Mouse (Mus musculus) skeletal muscle tissue, adult 2 months (tissue): ENCODE results near the gene Rpl41.

Experiments
- DNase-seq: peaks from one replicate; pipeline ENCODE4 v3.0.0-alpha.2; 2012; ENCODE audit warnings: low read depth, low spot score

Gene Rpl41

DNA sequence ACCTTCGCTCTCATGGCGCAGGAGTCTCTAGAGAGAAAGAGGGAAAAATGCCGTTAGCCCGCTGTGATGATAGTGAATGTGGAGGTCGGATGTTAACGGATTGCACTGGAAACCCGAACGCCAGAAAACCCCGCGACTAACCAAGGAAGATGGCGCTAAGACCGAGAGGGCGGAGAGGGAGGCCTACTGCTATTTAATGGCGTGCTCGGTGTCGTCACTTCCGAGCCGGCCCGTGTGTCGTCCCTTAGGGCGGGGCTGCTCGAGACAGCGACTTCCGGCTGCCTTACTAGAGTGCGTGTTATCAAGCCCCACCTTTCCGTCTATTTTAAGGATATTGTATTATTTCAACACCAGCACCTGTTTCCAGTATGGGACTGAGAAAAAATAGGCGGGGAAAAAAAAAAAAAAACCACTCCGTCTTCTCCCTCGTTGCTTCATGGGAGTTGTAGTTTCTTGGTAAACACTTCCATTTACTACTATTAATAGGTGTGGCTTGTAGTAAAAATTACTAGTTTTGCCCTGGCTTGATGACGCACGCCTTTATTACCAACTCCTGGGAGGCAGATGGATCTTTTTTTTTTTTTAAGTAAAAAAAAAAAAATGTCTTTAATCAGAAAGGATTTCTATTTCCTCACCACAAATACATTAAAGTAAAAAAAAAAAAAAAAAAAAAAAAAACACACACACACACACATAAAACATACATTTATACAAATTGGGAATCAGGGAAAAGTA, at the start of gene Rpl41:
TSS of gene Rpl41 (minus strand) at position 359 of the 735 bp plus-strand sequence.
- DNase-seq = peak; percentile 98

DNA sequence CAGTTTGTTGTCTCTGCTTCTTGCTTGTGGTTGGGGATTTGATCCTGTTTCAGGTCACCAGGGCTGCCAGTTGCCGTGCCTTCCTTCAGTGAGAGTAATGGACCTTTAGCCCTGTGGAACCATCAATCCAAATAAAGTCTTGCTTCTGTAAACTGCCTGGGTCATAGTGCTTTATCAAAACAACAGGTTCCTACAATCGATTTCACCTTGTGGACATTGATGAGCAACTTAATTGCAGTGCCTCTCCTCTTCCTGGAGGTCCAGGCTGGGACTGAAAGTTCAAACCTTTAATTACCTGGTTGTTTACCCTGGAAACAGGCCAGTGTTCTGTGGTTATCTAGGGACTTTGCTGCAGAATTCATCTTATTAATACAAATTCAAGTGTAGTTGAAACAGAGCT, 49.4 kb upstream of the Rpl41 start:
- DNase-seq = no peak

DNA sequence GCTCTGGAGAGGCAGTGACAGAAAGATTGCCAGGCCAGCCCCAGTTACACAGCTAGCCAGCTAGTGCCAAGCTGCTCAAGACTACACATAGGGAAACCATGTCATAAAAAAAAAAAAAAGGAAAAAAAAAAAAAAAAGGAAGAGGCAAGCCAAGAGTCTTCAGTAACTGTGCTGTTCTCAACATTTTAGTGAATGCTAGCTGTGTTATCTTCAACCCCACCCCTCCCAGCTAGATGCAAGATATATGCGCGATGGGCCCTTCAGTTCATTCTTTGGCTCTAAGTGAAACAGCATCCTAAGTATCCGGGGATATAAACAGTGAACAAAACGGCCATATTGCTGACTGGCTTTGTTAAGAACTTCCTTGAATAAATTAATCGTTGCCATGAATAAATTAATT, 43.7 kb upstream of the Rpl41 start:
- no peak for DNase-seq

DNA sequence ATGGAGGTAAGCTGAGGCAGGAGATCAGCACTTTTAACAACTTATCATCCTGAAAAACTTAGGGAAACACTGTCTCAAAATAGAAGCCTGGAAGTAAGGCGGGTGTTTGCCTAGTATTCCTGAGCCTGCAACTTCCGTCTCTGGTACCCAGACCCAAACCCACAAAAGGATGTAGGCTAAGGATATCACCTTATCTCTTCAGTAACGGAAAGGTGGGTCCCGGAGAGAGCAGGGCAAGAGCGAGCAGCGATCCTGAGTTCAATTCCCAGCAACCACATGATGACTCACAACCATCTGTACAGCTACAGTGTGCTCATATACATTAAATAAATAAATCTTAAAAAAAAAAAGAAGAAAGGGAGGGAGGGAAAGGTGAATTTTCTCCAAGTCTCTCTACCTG, 42.3 kb upstream of the Rpl41 start:
- DNase-seq = no peak

DNA sequence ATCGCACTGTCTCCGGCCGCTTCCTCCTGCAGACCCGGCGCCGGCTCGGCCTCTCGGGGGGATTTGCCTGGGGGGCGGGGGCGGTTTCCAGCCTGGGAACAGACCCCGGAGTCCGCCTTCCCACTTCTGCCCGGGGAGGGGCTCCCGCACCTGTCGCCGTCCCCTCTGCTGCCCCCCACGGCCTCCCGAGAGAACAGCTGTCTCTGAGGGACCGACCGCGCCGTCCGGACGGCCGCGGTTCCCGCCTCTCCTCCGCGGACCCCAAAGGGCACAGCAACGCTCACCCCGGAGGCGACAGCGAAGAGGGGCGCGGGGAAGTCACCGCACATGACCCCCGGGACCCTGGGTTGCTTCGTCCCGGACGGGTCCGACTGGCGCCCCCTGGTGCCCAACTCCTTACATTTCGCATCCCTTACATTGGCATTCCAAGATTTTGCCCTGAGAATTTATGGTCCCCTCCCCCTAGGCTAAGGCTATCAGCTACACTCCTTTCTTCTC, 41.1 kb upstream of the Rpl41 start:
- no peak for DNase-seq

DNA sequence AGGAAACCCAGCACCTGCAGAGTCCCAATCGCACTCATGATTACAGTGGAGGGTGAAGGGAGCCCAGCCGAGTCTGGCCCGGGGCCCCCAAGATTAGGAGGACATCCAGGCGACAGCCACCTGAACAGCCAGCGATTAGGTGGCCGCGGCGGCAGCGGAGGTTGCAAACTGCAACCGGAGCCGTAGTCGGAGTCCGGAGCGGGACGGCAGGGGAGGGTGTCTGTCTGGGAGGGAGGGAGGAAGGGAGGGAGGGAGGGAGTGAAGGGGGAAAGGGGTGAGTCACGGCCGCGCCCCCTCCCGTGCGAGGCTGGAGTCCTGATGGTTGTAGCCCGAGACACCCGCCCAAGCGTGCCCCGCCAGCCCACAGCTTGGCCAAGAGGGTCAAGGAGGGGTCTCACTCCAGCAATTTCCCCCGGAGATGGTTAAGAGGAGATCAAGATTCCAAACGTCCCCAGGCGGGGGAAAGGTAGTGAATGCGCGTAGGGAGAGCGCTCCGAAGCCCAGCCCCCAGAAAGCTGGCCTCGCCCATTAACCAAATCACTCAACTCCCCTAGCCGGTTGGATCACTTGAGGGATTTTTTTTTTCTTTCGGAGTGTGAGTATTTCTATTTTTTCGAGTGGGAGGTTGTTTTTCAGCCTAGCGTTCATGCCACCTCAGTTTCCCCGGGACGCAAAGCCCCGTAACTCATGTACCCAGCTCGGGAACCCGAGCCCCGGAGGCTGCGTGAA, 40.5 kb upstream of the Rpl41 start, which contains the start of gene Erbb3:
TSS of gene Erbb3 (minus strand) at position 189 of the 729 bp plus-strand sequence.
- DNase-seq = no peak

DNA sequence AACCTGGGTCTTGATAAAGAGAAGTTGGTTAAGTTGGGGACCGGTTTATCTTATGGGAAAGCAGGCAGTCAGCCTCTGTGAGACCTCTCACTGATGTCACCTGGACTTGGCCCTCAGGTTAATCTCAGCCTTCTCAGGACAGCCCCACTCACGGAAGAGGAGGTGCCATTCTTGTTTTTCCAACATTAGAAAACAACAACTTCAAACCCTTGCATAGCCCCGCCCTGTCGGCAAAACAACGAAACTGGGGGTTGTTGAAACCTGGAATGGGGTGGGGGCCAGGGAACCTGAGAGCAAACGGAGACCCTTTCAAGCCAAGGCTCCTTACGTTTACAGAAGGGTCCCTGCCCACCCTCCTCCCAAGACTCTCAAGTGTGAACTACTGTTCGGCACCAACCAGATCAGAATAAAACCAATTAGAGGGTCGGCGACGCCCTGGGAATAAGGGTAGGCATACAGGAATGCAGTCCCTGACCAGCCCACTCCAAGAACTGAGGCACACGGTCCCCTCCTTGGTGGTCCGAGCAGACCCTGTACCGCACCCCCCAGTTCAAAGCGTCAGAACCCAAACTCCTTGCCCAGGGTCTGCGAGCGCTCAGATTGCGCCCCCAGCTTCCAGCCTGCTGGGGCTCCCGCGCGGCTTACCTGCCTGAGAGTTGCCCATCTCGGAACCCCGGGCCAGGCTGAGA, 39.8 kb upstream of the Rpl41 start:
- DNase-seq = no peak

DNA sequence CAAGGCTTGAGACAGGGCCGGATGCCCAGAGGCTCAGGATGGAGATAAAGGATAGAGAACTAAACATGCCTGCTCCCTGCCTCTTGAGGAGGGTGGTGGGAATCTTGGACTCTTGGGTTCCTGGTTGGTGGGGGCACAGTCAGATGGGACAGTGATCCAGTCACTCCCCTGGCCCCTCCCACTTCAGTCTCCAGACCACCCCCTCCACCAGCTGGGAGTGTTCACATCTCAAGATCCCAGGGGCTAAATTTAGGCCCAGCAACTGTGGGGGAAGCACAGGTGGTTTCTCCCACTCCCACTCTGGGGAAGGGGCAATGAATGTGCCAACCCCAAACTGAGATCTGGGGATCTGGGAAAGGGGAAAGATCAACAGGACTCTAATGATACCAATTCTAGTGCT, 39.0 kb upstream of the Rpl41 start:
- DNase-seq = no peak

DNA sequence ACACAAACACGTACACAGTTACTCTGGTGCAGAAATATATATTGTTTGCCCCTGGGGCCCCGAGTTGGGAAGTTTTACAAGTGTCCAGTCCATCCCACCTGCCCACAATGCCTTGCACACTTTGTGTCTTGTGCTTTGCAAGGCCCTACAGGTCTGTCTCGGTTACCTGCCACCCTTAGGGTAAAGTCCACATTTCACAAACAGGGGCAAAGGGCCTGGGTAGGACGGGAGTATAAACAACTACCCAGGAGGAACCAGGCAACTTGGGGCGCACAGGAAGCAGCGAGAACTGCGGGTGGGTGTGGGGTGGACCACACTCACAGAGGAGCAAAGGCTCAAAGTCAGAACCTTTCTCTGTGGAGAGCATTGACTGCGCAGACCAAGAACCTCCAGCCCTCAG, 38.6 kb upstream of the Rpl41 start:
- no peak for DNase-seq

DNA sequence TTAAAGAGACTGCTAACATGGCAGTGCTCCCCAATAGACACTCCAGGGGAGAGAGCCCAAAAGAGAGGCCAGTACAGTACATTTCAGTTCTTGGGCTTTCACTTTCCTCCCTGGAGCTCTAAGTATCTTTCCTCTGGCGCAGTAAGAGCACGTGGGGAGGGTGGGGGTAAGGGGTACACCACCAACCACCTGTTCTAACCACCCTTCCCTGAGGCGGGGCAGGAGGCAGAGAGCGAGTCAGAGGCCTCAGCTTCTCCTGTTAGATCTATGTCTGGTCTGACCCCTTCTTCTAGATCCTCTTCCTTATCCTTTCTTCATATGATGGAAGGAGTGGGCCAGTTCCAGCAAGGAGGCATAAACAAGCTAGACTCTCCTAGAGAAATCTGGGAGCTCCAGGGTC, 38.0 kb upstream of the Rpl41 start:
- no peak for DNase-seq

DNA sequence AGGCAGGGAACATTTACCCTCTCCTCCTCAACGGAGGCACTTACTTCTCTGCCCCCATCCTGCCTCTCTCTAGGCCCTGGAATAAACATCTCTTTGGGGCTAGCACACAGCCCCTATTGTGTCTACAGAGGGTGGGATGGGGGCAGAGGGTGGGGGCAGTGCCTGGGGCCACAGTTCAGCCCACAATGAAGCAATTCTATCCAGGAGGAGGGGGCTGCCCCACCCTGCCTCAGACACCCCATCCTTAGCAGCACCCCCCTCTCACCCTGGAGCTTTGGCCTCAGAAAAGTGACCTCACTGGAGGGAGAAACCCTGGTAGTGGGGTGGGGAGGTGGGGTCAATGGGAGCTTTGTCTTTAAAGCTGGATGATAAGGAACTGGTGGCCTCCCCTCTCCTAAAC, 37.4 kb upstream of the Rpl41 start:
- DNase-seq = no peak

DNA sequence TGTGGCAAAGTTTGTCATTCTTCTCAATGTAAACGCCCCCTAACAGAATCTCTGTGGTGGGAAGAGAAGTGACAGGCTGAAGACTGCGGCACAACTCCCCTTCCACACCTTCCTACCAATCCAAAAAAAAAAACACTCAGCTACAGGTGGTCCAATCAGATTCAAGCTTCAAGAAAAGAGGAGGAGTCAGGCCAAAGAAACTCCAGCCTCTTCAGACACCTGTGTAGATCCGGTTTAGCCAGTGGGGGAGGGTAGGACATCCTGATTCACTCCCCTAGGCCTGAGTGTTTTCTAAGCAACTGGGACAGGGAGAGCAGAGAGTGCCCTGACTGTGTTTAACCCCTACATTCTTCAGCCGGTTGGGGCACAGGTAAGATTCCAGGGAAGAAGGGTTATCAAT, 35.3 kb upstream of the Rpl41 start:
- DNase-seq = no peak

DNA sequence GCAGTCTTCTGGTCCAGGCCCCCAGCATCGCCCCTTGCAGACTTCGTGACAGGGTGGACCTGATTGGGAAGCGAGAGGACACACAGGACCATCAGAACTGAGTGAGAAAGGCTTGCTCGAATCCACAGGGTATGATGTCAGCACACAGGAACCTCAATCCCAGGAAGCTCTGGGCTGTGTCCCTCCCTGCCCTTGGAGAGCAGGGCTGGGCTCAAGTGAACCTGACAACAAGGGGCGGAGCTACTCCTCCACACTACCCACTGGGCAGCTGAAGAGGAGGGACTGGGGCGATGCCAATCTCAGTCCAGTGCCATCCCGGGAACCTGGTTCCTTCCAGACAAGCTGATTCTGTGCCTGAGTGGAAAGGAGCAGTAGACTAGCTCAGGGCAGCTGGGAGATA, 34.5 kb upstream of the Rpl41 start:
- DNase-seq = peak; percentile 74

DNA sequence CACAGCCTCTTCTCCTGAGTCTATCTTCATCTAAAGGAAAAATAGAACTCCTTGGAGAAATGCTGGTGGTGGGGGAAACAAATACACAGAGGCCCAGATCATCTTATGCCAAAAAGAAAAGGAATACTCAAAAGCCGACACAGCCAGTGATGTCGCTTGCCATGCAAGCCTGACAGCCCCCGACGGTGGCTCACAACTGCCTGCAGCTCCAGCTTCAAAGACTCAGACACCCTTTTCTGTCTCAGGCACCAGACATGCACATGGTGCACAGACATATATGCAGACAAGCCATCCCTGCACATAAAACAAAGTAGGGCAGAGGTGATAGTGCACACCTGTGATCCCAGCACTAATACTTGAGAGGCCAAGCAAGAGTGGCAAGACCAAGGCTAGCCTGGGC, 30.6 kb upstream of the Rpl41 start:
- no peak for DNase-seq

DNA sequence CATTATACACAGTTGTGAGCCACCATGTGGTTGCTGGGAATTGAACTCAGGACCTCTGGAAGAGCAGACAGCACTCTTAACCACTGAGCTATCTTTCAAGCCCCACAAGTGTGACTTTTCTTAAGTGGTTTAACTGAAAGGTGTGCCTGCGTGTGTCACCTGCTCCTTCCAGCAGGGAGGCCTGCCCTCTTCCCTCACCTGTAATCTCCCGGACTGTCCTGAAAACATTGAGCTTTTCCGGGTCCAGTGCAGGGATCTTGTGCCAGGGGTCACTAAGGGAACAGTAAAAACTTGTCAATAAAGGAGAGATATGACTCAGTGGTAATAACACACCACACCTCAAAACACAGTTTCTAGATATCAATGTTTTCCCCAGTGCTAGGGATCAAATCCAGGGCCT, 30.2 kb upstream of the Rpl41 start:
- DNase-seq = no peak

DNA sequence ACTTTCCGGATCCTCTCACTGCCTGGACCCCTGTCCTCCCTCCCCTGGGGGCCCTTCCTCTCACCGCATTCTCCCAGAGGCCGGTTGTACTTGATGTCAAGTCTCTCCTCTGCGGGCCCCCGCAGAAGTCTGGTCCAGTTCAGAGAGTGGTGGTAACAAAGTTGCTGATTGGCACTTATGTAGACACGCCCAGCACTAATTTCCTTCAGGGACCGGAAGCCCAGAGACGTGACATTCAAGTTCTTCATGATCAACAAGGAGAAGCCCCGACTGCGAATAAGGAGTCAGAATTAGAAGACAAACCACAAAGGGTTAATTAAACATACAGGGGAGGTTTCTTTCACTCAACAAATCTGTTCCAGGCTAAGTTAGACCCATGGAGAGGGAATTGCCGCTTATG, 29.2 kb upstream of the Rpl41 start:
- DNase-seq = no peak

DNA sequence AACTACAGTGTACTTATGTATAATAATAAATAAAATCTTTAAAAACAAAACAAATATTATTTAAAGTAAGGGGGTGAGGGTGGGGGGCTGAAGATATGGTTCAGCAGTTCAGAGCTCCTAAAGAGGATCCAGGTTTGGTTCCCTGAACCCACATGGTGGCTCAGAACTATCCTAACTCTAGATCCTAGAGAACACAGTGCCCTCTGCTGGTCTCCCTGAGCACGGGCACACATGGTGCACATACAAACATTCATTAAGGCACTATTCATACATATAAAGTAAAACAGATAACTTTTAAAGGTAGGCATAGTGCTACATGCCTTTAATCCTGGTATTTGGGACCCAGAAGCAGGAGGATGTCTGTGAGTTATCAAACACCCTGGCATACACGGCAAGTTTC, 26.0 kb upstream of the Rpl41 start:
- DNase-seq = no peak

DNA sequence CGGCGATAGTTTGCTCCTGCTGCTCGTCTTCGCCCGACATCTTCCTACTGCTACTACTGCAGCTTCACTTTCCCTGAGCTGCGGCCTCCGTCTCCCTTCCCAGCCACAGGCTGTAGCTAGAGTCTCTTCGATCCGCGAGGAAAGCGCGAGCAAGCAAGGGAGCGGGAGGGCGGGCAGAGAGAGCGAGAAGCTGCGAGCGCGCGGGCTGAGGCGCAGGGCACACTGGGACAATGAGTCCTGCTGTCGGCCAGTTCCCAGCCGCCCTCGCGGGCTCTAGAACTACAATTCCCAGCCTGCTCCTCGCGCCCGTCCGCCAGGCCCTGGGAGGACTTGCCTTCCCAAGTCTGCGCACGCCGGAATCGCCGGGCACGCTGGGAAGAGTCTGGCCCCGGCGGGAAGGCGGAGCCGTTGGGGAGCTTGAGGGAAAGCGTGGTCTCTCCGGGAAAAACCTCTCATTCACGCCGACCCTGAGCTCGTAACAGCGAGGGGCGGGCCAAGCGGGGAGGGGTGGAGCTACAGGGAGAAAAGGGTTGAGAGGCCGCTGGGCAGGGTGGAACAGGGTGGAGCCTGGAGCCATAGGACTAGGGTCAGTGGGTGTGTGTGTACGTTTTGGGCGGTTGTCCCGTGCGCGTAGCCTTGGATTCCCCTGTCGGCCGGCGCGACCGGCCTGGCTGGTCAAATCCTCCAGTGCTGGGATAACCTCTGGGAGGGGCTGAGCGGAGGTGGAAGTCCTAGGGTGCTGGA, 16.9 kb upstream of the Rpl41 start, which contains the start of gene Pa2g4:
TSS of gene Pa2g4 (minus strand) at position 200 of the 744 bp plus-strand sequence.
- peak; percentile 96 for DNase-seq

DNA sequence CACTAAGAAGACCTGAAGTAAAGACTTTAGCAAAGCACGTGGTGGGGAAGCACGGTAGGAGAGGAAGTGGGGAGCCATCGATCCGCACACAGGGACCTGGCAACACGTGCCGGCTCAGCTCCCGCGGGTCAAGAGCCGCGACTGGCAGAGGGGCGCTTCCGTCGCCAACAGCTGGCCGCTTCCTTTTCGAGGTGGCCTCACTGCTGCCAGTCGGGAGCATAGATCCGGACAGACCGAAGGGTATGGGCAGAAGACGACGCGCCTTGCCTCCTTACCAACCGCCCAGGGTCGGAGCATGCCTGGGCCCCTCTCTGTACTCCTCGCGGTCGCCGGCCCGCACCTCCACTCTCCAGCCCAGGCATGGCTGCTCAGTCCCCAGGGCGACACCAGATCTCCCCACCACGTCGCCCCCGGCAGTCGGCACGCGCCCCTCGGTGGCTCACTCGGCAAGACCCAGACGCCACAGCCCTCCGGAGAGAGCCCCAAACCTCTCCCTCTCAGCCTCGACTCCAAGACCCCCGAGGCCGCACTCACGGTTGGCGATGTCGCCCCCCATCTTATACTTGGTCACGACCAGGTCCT, 16.2 kb upstream of the Rpl41 start:
- DNase-seq = no peak

DNA sequence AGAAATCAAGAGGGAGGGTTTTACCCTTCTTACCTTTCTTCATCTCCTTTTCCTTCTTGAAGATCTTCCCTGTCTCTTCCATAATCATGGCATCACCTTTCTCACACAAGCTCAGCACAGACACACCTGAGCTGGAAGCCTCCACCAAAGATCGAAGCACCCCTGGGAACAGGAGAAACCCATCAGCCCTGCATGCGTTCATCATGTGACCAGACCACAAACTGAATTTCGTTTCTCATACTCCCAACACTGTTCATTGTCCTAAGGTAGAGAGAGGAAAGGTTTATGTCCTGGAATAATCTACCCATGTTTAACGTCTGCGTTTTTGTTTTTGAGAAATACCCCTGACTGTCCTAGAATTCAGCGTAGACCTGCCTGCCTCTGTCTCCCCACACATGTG, 14.4 kb upstream of the Rpl41 start:
- no peak for DNase-seq

DNA sequence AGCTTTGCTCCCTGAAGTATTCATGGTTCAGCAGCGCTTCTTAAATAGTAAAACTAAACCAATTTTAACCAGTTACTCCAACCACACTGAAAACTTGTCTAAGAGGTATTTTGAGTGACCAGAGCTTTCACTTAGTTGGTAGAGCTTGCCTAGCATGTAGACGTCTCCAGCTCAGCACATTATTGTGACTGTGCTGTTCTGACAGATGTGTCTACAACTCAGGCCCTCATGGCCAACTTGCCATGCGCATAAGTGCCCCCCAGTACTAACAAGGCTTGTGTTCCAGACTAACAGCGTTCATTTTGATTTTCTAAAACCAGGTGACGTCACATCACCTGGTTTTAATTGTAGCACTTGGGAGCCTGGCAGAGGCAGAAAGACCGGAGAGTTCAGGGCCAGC, 7.9 kb upstream of the Rpl41 start:
- no peak for DNase-seq
